Mouse (Mus musculus) mesoderm, embryonic 11.5 days (tissue): ENCODE data around the gene Herc4.

Experiments
- DNase-seq: peaks from one replicate; pipeline ENCODE4 v3.0.0-alpha.2; 2012; ENCODE audit warnings: low read depth, low spot score

The Herc4 gene

GRCm38 (mm10) chr10:63243493-63244054 lies at the start of gene Herc4:
Herc4 (plus strand) TSS chr10:63243810.
- DNase-seq = peak; percentile 96

DNA sequence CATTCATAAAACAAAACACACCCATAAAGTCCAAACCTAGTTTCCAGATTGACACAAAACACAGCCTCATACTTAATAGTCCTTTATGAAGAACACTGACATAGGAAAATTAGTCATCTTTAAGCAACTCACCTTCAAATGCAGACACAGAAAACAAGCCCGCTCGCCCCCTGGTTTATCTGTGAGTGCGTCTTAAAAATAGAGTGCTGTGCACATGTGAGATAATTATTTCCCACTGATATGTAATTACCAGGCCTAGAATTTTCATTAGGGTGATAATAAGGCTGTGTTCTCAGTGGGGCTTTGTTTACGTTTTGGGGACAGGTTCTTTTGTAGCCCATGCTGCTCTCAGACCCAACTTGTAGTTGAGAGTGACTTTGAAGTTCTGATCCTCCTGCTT lies 44.6 kb upstream of the Herc4 start:
- DNase-seq = no peak

DNA sequence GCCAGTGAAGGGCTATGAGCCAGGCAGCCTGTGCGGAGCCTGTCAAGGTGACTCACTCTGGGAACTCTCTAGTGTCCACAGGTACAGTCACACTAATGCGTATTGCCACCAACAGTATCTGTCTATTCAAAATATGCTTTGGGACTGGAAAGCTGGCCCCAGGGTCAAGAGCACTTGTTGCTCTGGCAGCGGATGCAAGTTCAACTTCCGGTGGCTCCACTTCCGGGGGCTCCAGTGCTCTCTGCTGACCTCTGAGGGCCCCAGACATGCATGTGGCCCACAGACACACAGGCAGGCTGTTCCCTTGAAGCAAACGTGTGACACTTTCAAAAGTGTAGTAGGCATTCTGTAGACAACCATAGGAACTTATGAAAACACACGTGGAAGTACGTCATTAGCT lies 42.1 kb upstream of the Herc4 start:
- DNase-seq = no peak

- DNase-seq = no peak
These were observed 40.6 kb upstream of the Herc4 start for GRCm38 (mm10) chr10:63203002-63203401.

DNA sequence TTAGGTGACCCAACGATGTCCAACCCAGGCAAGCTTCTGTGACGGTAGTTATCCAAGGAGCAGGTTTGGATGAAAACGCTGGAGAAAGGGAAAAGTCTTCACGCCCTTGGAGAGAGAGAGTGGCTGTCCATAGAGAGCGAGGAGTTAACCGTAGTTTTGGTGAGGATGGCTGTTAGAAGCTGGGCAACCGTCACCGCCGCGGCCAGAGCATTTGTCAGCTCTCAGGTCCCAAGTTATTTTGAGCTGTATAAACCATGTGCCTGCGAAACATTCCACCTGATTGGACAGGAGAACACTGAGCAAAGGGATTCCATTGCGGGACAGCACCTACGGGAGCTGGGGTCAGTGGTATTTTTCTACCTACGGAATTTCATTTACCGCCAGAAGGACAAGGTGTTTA lies 39.9 kb upstream of the Herc4 start, which contains the start of gene Mypn:
Mypn (minus strand) TSS at position 225 of the 400 bp plus-strand sequence.
- no peak for DNase-seq

DNA sequence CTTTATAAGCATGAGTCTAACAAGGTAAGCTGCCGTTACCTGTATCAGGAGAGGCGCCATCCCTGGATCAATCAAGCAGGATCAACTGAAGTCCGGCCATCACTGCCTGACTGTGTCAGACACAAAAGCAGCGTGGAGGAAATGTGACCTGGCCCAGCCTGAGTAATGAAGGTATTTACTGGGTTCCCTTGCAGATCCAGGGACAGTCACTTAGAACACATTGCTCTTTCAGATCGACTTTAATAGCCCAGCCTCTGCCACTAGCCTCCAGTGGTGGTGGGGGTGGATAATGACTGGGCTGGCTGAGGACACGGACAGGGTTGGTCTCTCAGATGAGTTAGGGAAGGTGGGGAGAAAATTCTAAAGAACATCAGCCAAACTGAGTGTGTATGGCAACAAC lies 34.7 kb upstream of the Herc4 start:
- no peak for DNase-seq

DNA sequence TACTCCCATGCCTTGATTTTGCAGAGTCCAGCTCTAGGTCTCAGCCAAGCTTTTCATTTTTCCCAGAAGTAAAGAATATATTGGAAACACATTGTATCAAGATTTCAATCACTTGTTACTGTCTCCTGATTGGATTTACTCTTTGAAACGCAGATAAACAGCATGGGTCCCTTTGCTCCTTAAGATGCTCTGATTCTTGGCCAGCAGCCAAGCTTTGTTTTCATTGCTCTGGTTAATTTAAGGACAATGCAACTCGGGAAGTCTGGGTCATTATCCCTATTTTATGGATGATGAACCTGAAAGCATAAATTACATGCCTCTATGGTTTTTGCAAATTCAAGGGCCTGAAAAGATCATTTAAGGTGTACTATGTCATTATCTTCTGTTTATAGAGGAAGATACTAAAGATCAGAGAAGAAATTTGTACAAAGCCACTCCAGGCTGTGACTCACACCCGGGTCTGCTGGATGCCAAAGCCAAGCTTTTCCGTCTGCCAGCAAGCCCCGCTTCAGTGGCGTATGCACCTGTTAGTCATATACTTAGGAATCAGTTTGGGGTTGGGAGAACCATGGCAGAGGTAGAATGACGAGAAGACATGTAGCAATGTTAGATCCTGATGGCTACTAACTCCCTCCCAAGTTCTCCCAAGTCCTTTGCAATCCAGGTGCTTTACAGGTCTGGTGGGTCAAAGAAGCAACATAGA lies 22.4 kb upstream of the Herc4 start:
- no peak for DNase-seq

- DNase-seq = no peak
These were observed 19.3 kb upstream of the Herc4 start for GRCm38 (mm10) chr10:63224341-63224740.

GRCm38 (mm10) chr10:63230266-63230665 lies 13.3 kb upstream of the Herc4 start:
- no peak for DNase-seq

- no peak for DNase-seq
These were observed 12.8 kb upstream of the Herc4 start for GRCm38 (mm10) chr10:63230854-63231253.

- DNase-seq = no peak
These were observed 12.0 kb upstream of the Herc4 start for GRCm38 (mm10) chr10:63231630-63232029.

- no peak for DNase-seq
These were observed 9.5 kb upstream of the Herc4 start for GRCm38 (mm10) chr10:63234133-63234532.

DNA sequence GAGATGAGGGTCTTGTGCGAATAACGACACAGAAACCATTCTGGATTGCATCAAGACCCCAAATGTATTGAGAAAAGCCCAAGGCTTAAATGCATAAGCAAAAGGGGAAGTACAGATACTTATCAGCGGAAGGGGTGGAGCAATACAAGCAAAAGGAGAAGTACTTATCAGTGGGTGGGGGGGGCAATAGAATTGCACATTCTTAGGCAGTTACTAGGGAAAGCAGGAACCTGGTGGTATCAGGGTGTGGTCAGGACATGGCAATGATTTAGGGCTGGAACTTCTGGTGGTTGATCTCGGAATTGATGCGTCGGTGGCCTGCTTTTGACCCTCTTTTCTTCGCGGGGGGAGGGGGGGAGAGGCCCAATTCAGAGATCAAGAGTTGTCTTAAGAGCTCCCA lies 7.7 kb upstream of the Herc4 start:
- no peak for DNase-seq

- no peak for DNase-seq
These were observed 6.9 kb upstream of the Herc4 start for GRCm38 (mm10) chr10:63236663-63237062.

DNA sequence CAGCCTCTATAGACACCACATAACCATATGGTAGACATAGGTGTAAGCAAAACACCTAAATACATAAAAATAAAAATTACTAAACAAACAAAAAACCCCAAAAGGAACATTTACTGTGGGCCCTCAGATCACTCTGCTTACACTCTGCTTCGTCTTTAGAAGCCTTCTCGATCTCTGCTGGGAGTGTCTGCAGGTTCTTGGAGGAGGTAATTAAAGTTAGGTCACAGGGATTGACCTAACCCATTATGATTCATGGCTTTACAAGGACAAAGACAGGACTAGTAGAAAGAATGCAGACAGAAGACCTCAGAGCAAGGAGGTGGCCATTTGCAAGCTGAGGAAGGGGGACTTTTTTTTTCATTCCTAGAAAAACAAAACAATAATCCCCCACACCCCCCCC lies 6.4 kb upstream of the Herc4 start:
- DNase-seq = no peak

DNA sequence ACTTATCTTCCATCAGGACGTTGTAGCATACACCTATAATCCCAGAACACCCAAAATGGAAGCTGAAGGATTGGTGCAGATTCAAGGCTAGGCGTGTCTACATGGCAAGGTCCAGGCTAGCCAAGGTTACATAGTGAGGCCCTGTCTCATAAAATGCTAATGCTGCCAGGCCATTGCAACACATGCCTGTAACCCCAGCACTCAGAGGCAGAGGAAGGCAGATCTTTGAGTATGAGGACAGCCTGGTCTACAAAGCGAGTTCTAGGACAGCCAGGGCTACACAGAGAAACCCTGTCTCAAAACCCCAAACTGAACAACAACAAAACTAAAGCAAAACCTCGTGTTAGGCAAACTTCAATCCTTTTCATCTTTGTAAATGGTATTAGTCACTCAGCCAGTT lies 5.5 kb upstream of the Herc4 start:
- no peak for DNase-seq

DNA sequence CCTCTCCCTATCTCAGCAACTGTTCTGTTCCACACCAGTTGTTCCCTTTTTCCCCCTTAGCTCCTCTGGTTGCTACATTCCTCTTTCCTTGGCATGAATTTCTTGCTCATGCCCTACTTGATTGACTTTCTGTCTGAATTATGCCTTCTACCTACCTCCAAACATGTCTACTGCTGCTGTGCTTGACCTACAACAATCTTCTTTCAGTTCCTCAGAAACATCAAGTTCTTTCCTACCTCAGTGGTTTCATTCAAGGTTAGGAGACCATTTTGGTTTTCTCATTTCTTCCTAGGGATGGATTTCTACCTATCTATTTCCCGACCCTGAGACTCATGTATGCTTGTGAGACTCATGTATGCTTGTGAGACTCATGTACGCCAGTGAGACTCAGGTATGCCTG lies 3.8 kb upstream of the Herc4 start:
- DNase-seq = no peak

GRCm38 (mm10) chr10:63240868-63241271 lies 2.7 kb upstream of the Herc4 start:
- DNase-seq = no peak

DNA sequence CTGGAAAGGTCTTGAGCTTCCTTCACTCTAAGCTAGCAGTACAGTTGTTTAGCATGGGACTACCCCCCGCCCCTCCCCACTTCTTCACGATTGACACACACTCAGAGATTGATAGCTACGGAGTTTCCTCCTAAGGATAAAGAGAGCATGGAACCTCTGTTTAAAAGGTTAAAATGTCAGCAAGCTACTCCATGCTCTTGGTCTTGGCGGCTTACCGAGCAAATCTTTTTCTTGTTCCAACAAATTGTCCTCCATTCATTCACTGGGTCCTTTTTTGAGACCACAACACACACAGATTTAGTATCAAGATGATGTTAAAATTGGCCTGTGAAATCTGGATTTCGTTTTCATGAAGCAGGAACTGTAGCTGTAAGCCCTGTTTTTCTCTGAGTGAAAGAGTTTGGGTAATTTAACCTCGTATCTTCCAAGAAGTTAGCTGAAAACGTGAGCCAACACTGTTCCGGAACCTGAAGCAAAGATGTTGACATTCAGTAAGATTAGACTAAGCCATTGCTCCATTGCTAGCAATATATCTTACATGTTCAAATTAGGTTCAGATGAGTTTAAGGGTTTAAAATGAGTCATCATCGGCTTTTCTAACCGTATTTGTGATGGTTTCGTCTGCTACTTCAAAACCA lies 693 bp upstream of the Herc4 start:
- DNase-seq = no peak

DNA sequence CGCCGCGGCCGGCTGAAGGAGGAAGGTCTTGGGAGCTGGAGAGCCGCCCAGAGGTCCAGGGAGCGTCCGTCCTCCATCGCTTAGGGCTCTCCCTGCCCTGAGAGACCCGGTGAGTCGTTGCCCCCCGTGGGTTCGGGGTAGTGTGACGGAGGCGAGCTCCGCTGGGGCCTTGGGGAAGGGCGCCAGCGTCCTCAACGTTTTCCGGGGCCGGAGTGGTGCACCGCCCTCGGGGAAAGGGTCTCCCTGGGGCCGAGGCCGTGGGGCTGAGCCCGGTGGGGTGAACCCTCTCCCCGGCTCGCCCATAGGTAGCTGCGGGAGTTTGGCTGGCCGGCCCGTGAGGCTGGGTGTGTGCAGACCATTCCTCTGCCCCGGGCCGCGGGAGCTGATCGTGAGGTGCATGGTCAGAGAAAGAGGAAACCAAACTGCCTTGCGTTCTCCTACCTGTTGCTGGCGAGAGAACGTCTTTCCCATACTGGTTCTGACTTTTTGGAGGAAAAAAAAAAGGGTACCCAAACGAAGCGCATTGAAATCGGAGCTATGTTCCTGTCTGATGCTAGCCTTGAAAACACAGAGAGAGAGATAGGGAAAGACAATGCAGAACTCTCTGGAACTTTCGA lies 553 bp downstream of the Herc4 start:
- no peak for DNase-seq

GRCm38 (mm10) chr10:63244746-63245145 lies 1.1 kb downstream of the Herc4 start:
- peak; percentile 40 for DNase-seq

DNA sequence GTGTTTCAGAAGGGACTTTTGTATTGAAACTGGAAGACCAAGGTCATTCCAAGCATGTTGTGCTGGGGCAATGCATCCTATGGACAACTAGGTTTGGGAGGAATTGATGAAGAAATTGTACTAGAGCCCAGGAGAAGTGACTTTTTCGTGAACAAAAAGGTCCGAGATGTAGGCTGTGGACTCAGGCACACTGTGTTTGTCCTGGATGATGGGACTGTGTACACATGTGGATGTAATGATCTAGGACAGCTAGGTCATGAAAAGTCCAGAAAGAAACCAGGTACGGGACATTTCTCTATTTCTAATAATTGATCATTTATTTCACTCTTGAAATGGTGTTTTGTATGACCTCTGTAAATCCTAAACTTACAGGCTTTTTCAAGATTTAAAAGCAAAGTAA lies 2.2 kb downstream of the Herc4 start:
- no peak for DNase-seq

DNA sequence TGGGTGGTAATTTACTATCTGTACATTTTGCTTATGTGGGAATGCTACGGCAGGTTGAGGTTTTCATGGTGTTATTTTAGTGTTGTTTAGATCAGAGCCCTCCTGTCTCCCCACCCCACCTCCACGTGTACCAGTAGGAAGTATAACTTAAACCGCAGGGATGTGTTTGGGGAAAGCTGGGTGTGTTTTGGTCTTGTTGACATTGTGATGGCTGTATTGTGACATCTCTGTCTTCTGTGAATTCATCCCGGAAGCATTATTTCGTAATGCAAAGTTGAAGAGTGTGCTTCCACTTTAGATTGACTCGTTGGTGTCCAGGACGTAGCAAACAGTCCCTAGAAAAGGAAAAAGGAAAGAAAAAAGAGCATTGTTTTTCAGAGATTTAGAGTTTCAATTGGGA lies 3.8 kb downstream of the Herc4 start:
- DNase-seq = no peak
